Mouse (Mus musculus): ENCODE results near the gene Lcn3. TPM values are rescaled to one million over a fixed set of nuclear protein-coding genes. Genes with fewer than 3 reads are reported as not detected.
"Not testable (repeated sequence)": the region's sequence is repeated elsewhere in the genome, so short reads cannot be mapped to it uniquely, and the experiment has no call there.

Lcn3 gene
- polyA plus RNA-seq, 1 experiment from 2014 or later: not detected

GRCm38 (mm10) chr2:25780921-25781320 lies 15.6 kb downstream of the Lcn3 start:
- Histone ChIP-seq H3K9ac (replicated peaks) (no peak overlapping the region), H3K4me2 (replicated peaks) (no peak overlapping the region), H3K36me3 (no peaks in the 10 kb centered on the region), H3K27me3 (no peaks in the 10 kb centered on the region), H3K4me1 (no peaks in the 10 kb centered on the region), H3K9me3 (no peaks in the 10 kb centered on the region), H3K4me3 (no peak overlapping the region), H3K27ac (replicated peaks) (no peak overlapping the region)
- no peak for ATAC-seq (replicated peaks)
- 71% methylated on average over 4 of the region's 4 CpGs for WGBS

GRCm38 (mm10) chr2:25781957-25782356 lies 16.6 kb downstream of the Lcn3 start, which contains the start of gene Gm13539:
TSS of gene Gm13539 (plus strand) at chr2:25782257.
- Histone ChIP-seq H3K27ac (replicated peaks) (no peak within 1 kb of the TSS), H3K36me3 (no peaks in the 10 kb centered on the region), H3K4me2 (replicated peaks) (no peak within 1 kb of the TSS), H3K4me3 (no peak within 1 kb of the TSS), H3K9me3 (no peaks in the 10 kb centered on the region), H3K9ac (replicated peaks) (no peak within 1 kb of the TSS), H3K4me1 (no peaks in the 10 kb centered on the region), H3K27me3 (no peaks in the 10 kb centered on the region)
- WGBS: 87% methylated on average over 3 of the region's 3 CpGs
- no peak for ATAC-seq (replicated peaks)

GRCm38 (mm10) chr2:25785573-25786322 lies 20.4 kb downstream of the Lcn3 start:
- Histone ChIP-seq H3K4me2 (replicated peaks) (no peak overlapping the region), H3K9ac (replicated peaks) (no peak overlapping the region), H3K27me3 (no peaks in the 10 kb centered on the region), H3K27ac (replicated peaks) (no peak overlapping the region), H3K4me3 (no peak overlapping the region), H3K4me1 (no peaks in the 10 kb centered on the region), H3K9me3 (no peaks in the 10 kb centered on the region), H3K36me3 (no peaks in the 10 kb centered on the region)
- WGBS: 70% methylated on average over 5 of the region's 5 CpGs
- no peak for ATAC-seq (replicated peaks)

- Histone ChIP-seq H3K4me2 (replicated peaks) (no peak overlapping the region), H3K27ac (replicated peaks) (no peak overlapping the region), H3K36me3 (no peaks in the 10 kb centered on the region), H3K4me3 (no peak overlapping the region), H3K4me1 (no peaks in the 10 kb centered on the region), H3K9me3 (no peaks in the 10 kb centered on the region), H3K9ac (replicated peaks) (no peak overlapping the region), H3K27me3 (no peaks in the 10 kb centered on the region)
- WGBS: 95% methylated on average over 3 of the region's 3 CpGs
- ATAC-seq (replicated peaks): no peak
Measured at GRCm38 (mm10) chr2:25789092-25789491, 23.7 kb downstream of the Lcn3 start.

DNA sequence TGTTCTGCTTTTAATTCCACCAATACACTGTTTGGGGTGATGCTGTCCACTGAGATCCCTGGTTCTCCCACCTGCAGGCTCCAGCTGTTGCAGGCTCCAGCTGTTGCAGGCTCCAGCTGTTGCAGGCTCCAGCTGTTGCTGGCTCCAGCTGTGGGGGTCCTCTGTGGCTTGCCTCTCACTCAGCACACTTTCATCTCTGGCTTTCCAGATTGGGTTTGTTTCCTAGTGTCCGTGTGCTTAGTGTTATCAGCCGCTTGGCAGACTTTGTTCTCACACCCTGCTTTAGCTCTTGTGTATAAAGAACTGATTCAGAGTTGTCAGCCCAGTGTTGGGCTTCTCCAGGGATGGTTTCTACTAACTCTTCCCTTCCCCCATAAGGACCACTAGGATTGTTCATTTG lies 32.3 kb downstream of the Lcn3 start:
- no peaks in the 10 kb centered on the region for H3K9me3 ChIP-seq
- H3K36me3 ChIP-seq: no peaks in the 10 kb centered on the region
- no peak overlapping the region for H3K27ac ChIP-seq (replicated peaks)
- H3K4me1 ChIP-seq: peaks cover 4% of the 10 kb centered on the region; the same call in 1 of the 2 replicates
- H3K4me3 ChIP-seq: no peak overlapping the region
- ATAC-seq (replicated peaks): no peak
- H3K9ac ChIP-seq (replicated peaks): no peak overlapping the region
- 49% methylated on average over 2 of the region's 2 CpGs for WGBS
- no peaks in the 10 kb centered on the region for H3K27me3 ChIP-seq
- no peak overlapping the region for H3K4me2 ChIP-seq (replicated peaks)

- Histone ChIP-seq H3K4me1 (peaks cover 4% of the 10 kb centered on the region; the same call in 1 of the 2 replicates), H3K4me2 (replicated peaks) (no peak overlapping the region)
- 39% methylated on average over 5 of the region's 5 CpGs for WGBS
Measured at GRCm38 (mm10) chr2:25798065-25798464, 32.7 kb downstream of the Lcn3 start.

DNA sequence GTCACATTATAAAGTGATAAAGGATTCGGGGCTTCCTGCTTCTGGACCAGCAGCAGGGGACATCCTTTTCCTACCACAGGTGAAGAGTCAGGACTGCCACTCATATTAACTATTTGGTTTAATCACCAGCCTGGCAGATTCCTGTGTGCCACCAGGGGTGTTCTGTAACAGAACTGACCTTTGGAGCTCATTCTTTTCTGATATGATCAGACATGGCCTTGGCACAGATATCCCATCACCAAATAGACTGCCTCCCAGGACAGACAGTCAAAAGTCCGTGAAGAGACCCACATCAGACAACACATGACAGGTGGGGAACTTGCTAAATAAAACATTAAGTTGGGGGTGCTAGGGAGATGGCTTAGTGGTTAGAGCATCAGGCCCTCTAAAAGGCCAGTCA lies 46.3 kb downstream of the Lcn3 start:
- Histone ChIP-seq H3K4me3 (no peak overlapping the region), H3K4me1 (no peaks in the 10 kb centered on the region), H3K27me3 (no peaks in the 10 kb centered on the region), H3K4me2 (replicated peaks) (no peak overlapping the region), H3K9me3 (no peaks in the 10 kb centered on the region), H3K9ac (replicated peaks) (no peak overlapping the region), H3K36me3 (no peaks in the 10 kb centered on the region), H3K27ac (replicated peaks) (no peak overlapping the region)
- ATAC-seq (replicated peaks): no peak
- 93% methylated on average over 2 of the region's 2 CpGs for WGBS

More at GRCm38 (mm10) chr2:25798065-25798464, 32.7 kb downstream of the Lcn3 start:
- no peak overlapping the region for H3K27ac ChIP-seq (replicated peaks)
- no peaks in the 10 kb centered on the region for H3K36me3 ChIP-seq
- no peaks in the 10 kb centered on the region for H3K9me3 ChIP-seq
- no peaks in the 10 kb centered on the region for H3K27me3 ChIP-seq
- no peak for ATAC-seq (replicated peaks)
- no peak overlapping the region for H3K9ac ChIP-seq (replicated peaks)
- no peak overlapping the region for H3K4me3 ChIP-seq

- no peaks in the 10 kb centered on the region for H3K36me3 ChIP-seq
- no peak for ATAC-seq (replicated peaks)
- H3K9me3 ChIP-seq: no peaks in the 10 kb centered on the region
- no peak overlapping the region for H3K4me2 ChIP-seq (replicated peaks)
- H3K4me3 ChIP-seq: no peak overlapping the region
- H3K27ac ChIP-seq (replicated peaks): no peak overlapping the region
- H3K4me1 ChIP-seq: no peaks in the 10 kb centered on the region
- WGBS: 79% methylated on average over 5 of the region's 5 CpGs
- H3K27me3 ChIP-seq: no peaks in the 10 kb centered on the region
- no peak overlapping the region for H3K9ac ChIP-seq (replicated peaks)
Measured at GRCm38 (mm10) chr2:25813364-25813763, 48.0 kb downstream of the Lcn3 start.

DNA sequence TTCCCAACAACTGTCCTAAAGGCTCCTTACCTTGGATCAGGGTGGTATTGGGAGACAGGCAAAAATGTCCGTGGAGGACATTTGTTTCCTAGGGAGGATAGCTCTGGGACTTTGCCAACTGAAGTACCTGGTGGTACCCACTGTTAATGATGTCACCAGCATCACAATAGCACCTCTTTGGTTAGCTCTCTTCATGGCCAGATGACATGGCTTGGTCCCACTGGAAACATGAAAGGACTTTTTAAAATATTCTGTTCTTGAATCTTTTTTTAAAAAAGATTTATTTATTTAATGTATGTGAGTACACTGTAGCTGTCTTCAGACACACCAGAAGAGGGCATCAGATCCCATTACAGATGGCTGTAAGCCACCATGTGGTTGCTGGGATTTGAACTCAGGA lies 50.4 kb downstream of the Lcn3 start, which contains the start of gene Glt6d1:
Gene Glt6d1, minus strand, starts transcription at position 101 of the 400 bp plus-strand sequence.
- WGBS: 79% methylated on average over 1 of the region's 1 CpGs
- H3K36me3 ChIP-seq; H3K4me3 ChIP-seq; H3K4me2 ChIP-seq (replicated peaks); H3K27ac ChIP-seq (replicated peaks); H3K9me3 ChIP-seq; ATAC-seq (replicated peaks); H3K27me3 ChIP-seq; H3K4me1 ChIP-seq; H3K9ac ChIP-seq (replicated peaks): not testable (repeated sequence)

Other genes with a start within 250 kb of the Lcn3 start
- 28.2 and 28.6 TPM in 2 replicates for gene Traf2, start 218.6 kb upstream of the Lcn3 start, polyA plus RNA-seq (2015; fragmentation: Nextera tagmentation; extraction: Ambion mirVana)
- gene Edf1, start 207.7 kb upstream of the Lcn3 start, polyA plus RNA-seq (2015; fragmentation: Nextera tagmentation; extraction: Ambion mirVana): 368 and 393 TPM in 2 replicates
- 4.2 and 5.3 TPM in 2 replicates for gene Mamdc4, start 190.7 kb upstream of the Lcn3 start, polyA plus RNA-seq (2015; fragmentation: Nextera tagmentation; extraction: Ambion mirVana)
- 151 and 158 TPM in 2 replicates for gene Phpt1, start 190.3 kb upstream of the Lcn3 start, polyA plus RNA-seq (2015; fragmentation: Nextera tagmentation; extraction: Ambion mirVana)
- gene Ajm1, start 183.8 kb upstream of the Lcn3 start, polyA plus RNA-seq (2015; fragmentation: Nextera tagmentation; extraction: Ambion mirVana): 5.5 and 5.9 TPM in 2 replicates
- gene Rabl6, start 157.0 kb upstream of the Lcn3 start, polyA plus RNA-seq (2015; fragmentation: Nextera tagmentation; extraction: Ambion mirVana): 78.8 and 81.1 TPM in 2 replicates
- 0.14 and 0.20 TPM in 2 replicates for gene Ccdc183, start 147.9 kb upstream of the Lcn3 start, polyA plus RNA-seq (2015; fragmentation: Nextera tagmentation; extraction: Ambion mirVana)
- gene Tmem141, start 143.6 kb upstream of the Lcn3 start, polyA plus RNA-seq (2015; fragmentation: Nextera tagmentation; extraction: Ambion mirVana): 23.8 and 25.0 TPM in 2 replicates
- gene Fcna, start 137.5 kb upstream of the Lcn3 start, polyA plus RNA-seq (2015; fragmentation: Nextera tagmentation; extraction: Ambion mirVana): 2.2 and 2.7 TPM in 2 replicates
- not detected in 2 replicates for gene Lcn8, start 112.4 kb upstream of the Lcn3 start, polyA plus RNA-seq (2015; fragmentation: Nextera tagmentation; extraction: Ambion mirVana)
- gene Lcn5, start 107.6 kb upstream of the Lcn3 start, polyA plus RNA-seq (2015; fragmentation: Nextera tagmentation; extraction: Ambion mirVana): not detected in 2 replicates
- not detected in 2 replicates for gene Lcn6, start 88.8 kb upstream of the Lcn3 start, polyA plus RNA-seq (2015; fragmentation: Nextera tagmentation; extraction: Ambion mirVana)
- not detected in 2 replicates for gene Lcn10, start 82.8 kb upstream of the Lcn3 start, polyA plus RNA-seq (2015; fragmentation: Nextera tagmentation; extraction: Ambion mirVana)
- not detected in 2 replicates for gene Obp2a, start 65.5 kb upstream of the Lcn3 start, polyA plus RNA-seq (2015; fragmentation: Nextera tagmentation; extraction: Ambion mirVana)
- gene Bmyc, start 58.8 kb upstream of the Lcn3 start, polyA plus RNA-seq (2015; fragmentation: Nextera tagmentation; extraction: Ambion mirVana): 115 TPM in 2 replicates
- gene Obp2b, start 28.6 kb upstream of the Lcn3 start, polyA plus RNA-seq (2015; fragmentation: Nextera tagmentation; extraction: Ambion mirVana): not detected in 2 replicates
- not detected in 2 replicates for gene Lcn11, start 11.4 kb downstream of the Lcn3 start, polyA plus RNA-seq (2015; fragmentation: Nextera tagmentation; extraction: Ambion mirVana)
- not detected in 2 replicates for gene Gm13539, start 16.7 kb downstream of the Lcn3 start, polyA plus RNA-seq (2015; fragmentation: Nextera tagmentation; extraction: Ambion mirVana)
- gene Glt6d1, start 50.3 kb downstream of the Lcn3 start, polyA plus RNA-seq (2015; fragmentation: Nextera tagmentation; extraction: Ambion mirVana): not detected in 2 replicates
- not detected in 2 replicates for gene Lcn9, start 57.6 kb downstream of the Lcn3 start, polyA plus RNA-seq (2015; fragmentation: Nextera tagmentation; extraction: Ambion mirVana)
- not detected in 2 replicates for gene Sohlh1, start 81.7 kb downstream of the Lcn3 start, polyA plus RNA-seq (2015; fragmentation: Nextera tagmentation; extraction: Ambion mirVana)
- 6.2 and 7.7 TPM in 2 replicates for gene Kcnt1, start 98.2 kb downstream of the Lcn3 start, polyA plus RNA-seq (2015; fragmentation: Nextera tagmentation; extraction: Ambion mirVana)
- 69.5 and 75.9 TPM in 2 replicates for gene Camsap1, start 217.7 kb downstream of the Lcn3 start, polyA plus RNA-seq (2015; fragmentation: Nextera tagmentation; extraction: Ambion mirVana)

All from forebrain, embryonic 15.5 days (tissue).